Mouse (Mus musculus) lung, adult 2 months (tissue): ENCODE results near the gene Acap2. TPM values are rescaled to one million over a fixed set of nuclear protein-coding genes. Genes with fewer than 3 reads are reported as not detected.

Experiments used
- DNase-seq: peaks from one replicate; pipeline ENCODE4 v3.0.0; 2022
- H3K4me1 ChIP-seq: fragments of 200-500 bp; 2 replicates; pipeline ENCODE4 v1.6.1; 2011; ENCODE audit warnings: low read length; ENCODE audit not compliant: control insufficient read depth, insufficient read depth
- H3K4me3 ChIP-seq: fragments of 200-500 bp; replicated peaks from 2 replicates; pipeline ENCODE3; 2011; ENCODE audit warnings: low read depth, mild to moderate bottlenecking, control low read depth, low read length; ENCODE audit errors: extremely low read depth
- CTCF ChIP-seq: fragments of 200-500 bp; IDR thresholded peaks from 2 replicates; pipeline ENCODE4 v1.5.1; 2011; ENCODE audit warnings: mild to moderate bottlenecking, low read length, control low read depth; ENCODE audit not compliant: insufficient read depth
- POLR2A ChIP-seq: fragments of 200-500 bp; IDR thresholded peaks from 2 replicates; pipeline ENCODE4 v1.6.1; 2011; ENCODE audit warnings: low read depth, mild to moderate bottlenecking, control low read depth, low read length, borderline replicate concordance; ENCODE audit errors: extremely low read depth
- WGBS: fragments of 180-500 bp; shearing (Covaris S2); methylation state at CpG from one replicate; pipeline ENCODE4 v1.1.7; 2018; 5-methylcytosine and 5-hydroxymethylcytosine counted together
- polyA plus RNA-seq: library from polyadenylated mRNA; depleted of rRNA; stranded (reverse); fragments of >200 nt; gene quantifications from 2 replicates; pipeline ENCODE4 v1.2.3, GENCODE M21; 2012

Gene Acap2
- polyA plus RNA-seq, 1 experiment: 21.8 TPM

- TF ChIP-seq CTCF: no peak
- no peak for TF ChIP-seq POLR2A
- H3K4me3 ChIP-seq: no peak overlapping the region
- 76% methylated on average over 11 of the region's 11 CpGs for WGBS
- no peak for DNase-seq
- peaks cover 7% of the 10 kb centered on the region for H3K4me1 ChIP-seq
Observed at GRCm38 (mm10) chr16:31061246-31061880, 139.7 kb downstream of the Acap2 start.

GRCm38 (mm10) chr16:31060714-31061113 is 140.3 kb downstream of the Acap2 start:
- 93% methylated on average over 13 of the region's 13 CpGs for WGBS
- peaks cover 4% of the 10 kb centered on the region; the same call in 1 of the 2 replicates for H3K4me1 ChIP-seq
- H3K4me3 ChIP-seq: no peak overlapping the region
- TF ChIP-seq POLR2A: no peak
- no peak for TF ChIP-seq CTCF
- no peak for DNase-seq

GRCm38 (mm10) chr16:31060226-31060625 is 140.8 kb downstream of the Acap2 start:
- TF ChIP-seq CTCF (no peak), POLR2A (no peak)
- Histone ChIP-seq H3K4me1 (peaks cover under 1% of the 10 kb centered on the region; the same call in 1 of the 2 replicates), H3K4me3 (no peak overlapping the region)
- WGBS: 93% methylated on average over 3 of the region's 3 CpGs
- DNase-seq: no peak

- no peak for TF ChIP-seq POLR2A
- no peak for TF ChIP-seq CTCF
- Histone ChIP-seq H3K4me1 (no peaks in the 10 kb centered on the region), H3K4me3 (no peak overlapping the region)
- DNase-seq: no peak
- 93% methylated on average over 4 of the region's 4 CpGs for WGBS
Observed at GRCm38 (mm10) chr16:31059730-31060129, 141.3 kb downstream of the Acap2 start.

GRCm38 (mm10) chr16:31052812-31053211 is 148.2 kb downstream of the Acap2 start:
- no peak for DNase-seq
- WGBS: 56% methylated on average over 6 of the region's 6 CpGs

GRCm38 (mm10) chr16:31052177-31052726 is 148.8 kb downstream of the Acap2 start:
- 60% methylated on average over 7 of the region's 7 CpGs for WGBS

More at GRCm38 (mm10) chr16:31052812-31053211, 148.2 kb downstream of the Acap2 start:
- H3K4me3 ChIP-seq: no peak overlapping the region
- peaks cover 2% of the 10 kb centered on the region; the same call in 1 of the 2 replicates for H3K4me1 ChIP-seq
- TF ChIP-seq POLR2A (no peak), CTCF (no peak)

GRCm38 (mm10) chr16:31050701-31051100 is 150.3 kb downstream of the Acap2 start:
- WGBS: 66% methylated on average over 7 of the region's 7 CpGs

More at GRCm38 (mm10) chr16:31052177-31052726, 148.8 kb downstream of the Acap2 start:
- DNase-seq: no peak
- peaks cover 2% of the 10 kb centered on the region; the same call in 1 of the 2 replicates for H3K4me1 ChIP-seq
- H3K4me3 ChIP-seq: no peak overlapping the region
- TF ChIP-seq POLR2A (no peak), CTCF (no peak)

GRCm38 (mm10) chr16:31048194-31048593 is 152.9 kb downstream of the Acap2 start:
- no peak for DNase-seq
- no peak for TF ChIP-seq CTCF
- TF ChIP-seq POLR2A: no peak
- H3K4me3 ChIP-seq: no peak overlapping the region
- H3K4me1 ChIP-seq: peaks cover 4% of the 10 kb centered on the region; the same call in 1 of the 2 replicates
- 86% methylated on average over 6 of the region's 6 CpGs for WGBS

More at GRCm38 (mm10) chr16:31050701-31051100, 150.3 kb downstream of the Acap2 start:
- no peak for DNase-seq
- Histone ChIP-seq H3K4me1 (peaks cover 4% of the 10 kb centered on the region; the same call in 1 of the 2 replicates), H3K4me3 (no peak overlapping the region)
- no peak for TF ChIP-seq CTCF
- no peak for TF ChIP-seq POLR2A

- Histone ChIP-seq H3K4me1 (peaks cover 3% of the 10 kb centered on the region; the same call in 1 of the 2 replicates), H3K4me3 (no peak overlapping the region)
- TF ChIP-seq CTCF (no peak), POLR2A (no peak)
- no peak for DNase-seq
- 82% methylated on average over 10 of the region's 10 CpGs for WGBS
Observed at GRCm38 (mm10) chr16:31047186-31047898, 153.7 kb downstream of the Acap2 start.
